Comparison of ENCODE assay signal across 20 mouse cellular contexts in the genomic region with DNA sequence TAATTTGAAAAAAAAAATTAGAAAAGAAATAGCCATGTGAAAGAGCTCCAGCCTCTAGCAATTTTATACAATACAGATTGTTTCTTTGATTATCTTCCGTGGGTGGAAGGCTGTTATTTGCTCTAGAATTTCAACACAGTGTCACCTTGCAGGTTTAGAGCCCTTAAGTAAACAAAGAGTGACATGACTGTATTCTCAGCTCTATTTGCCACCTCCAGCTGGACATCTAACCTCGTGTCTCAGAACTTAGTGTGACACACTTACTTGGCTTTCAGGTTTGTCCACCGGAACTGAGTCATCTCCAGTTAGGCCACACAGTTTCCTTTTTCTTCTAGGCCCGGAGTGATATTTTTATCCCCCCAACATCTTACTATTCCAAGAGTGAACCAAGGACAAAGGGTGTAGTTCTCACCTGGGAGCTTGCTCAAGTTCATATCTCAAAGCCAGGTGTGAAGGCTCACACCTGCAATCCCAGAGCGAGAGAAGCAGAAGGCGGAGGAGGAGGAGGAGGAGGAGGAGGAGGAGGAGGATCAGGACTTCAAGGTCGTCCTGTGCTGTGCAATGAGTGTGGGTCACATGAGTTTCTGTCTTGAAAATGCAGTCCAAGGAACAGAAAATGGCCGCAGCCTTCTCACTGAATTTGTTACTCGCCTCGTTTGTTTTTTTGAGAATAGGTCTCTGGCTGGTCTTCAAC. TPM values are rescaled to one million over a fixed set of nuclear protein-coding genes. Genes with fewer than 3 reads are reported as not detected.
DNase-seq lines count a peak whose midpoint lies in the region; ATAC-seq lines count a peak whose summit lies in the region.
"Had no signal": no experiment of that assay in that cellular context is flagged by ENCODE, and none has a peak within 500 bp of the region (broad histone marks: within the 10 kb centered on the region; RNA-seq: fewer than 3 reads in every experiment).

No protein-coding gene starts in this region.

- peak; percentile 71 for ATAC-seq in intestine, embryonic 16.5 days

- H3K36me3 ChIP-seq in intestine, embryonic 16.5 days (ENCODE audit: control insufficient read depth, insufficient read depth, low read length) = no peaks in the 10 kb centered on the region
- H3K36me3 ChIP-seq: embryonic facial prominence, embryonic 15.5 days; heart, embryonic 13.5 days had no signal

- H3K4me1 ChIP-seq in intestine, embryonic 16.5 days (ENCODE audit: control insufficient read depth, insufficient read depth, low read length) = no peaks in the 10 kb centered on the region
- H3K4me1 ChIP-seq: embryonic facial prominence, embryonic 15.5 days had no signal

- no peaks in the 10 kb centered on the region for H3K9me3 ChIP-seq in intestine, embryonic 16.5 days (ENCODE audit: control insufficient read depth, low read length)
- H3K9me3 ChIP-seq: embryonic facial prominence, embryonic 15.5 days; heart, embryonic 13.5 days had no signal

- no peaks in the 10 kb centered on the region for H3K27me3 ChIP-seq in intestine, embryonic 16.5 days (replicated peaks; ENCODE audit: control insufficient read depth, insufficient read depth, low read length)
- H3K27me3 ChIP-seq: embryonic facial prominence, embryonic 15.5 days; heart, embryonic 13.5 days had no signal

- H3K4me2 ChIP-seq in intestine, embryonic 16.5 days (ENCODE audit: low read depth, low read length) = no peak overlapping the region
- H3K4me2 ChIP-seq: embryonic facial prominence, embryonic 15.5 days; heart, embryonic 13.5 days had no signal

- H3K27ac ChIP-seq in intestine, embryonic 16.5 days (ENCODE audit: low read length) = 0 out of 2 replicates have a peak overlapping the region, but pooled peaks have one; percentile 44
- H3K27ac ChIP-seq: embryonic facial prominence, embryonic 15.5 days; heart, embryonic 13.5 days; macrophage had no signal

- peak; percentile 58 for DNase-seq in urinary bladder, postnatal 14 days (ENCODE audit: low spot score)
- DNase-seq in urinary bladder, postnatal 10 days (ENCODE audit: low spot score) = no peak
- DNase-seq in natural killer cell, adult 2 months (ENCODE audit: low spot score in 2 of 2) = peak; percentile 24 to 55
- no peak for DNase-seq in kidney, adult 18-20 months
- no peak for DNase-seq in frontal cortex, postnatal 10 days (ENCODE audit: low spot score in 2 of 2)
- DNase-seq in kidney, adult 8-10 months = no peak
- DNase-seq: adrenal gland, postnatal 25 days; cerebellum, adult 9-10 months; embryo, embryonic 11 days; gastrocnemius, postnatal 36 days; heart, postnatal 4 days; layer of hippocampus, postnatal 36 days; left cerebral cortex, postnatal 4 days; lung, adult 2 months; midbrain, embryonic 14.5 days had no signal

- H3K9ac ChIP-seq in intestine, embryonic 16.5 days (ENCODE audit: low read depth, low read length) = no peak overlapping the region
- H3K9ac ChIP-seq: embryonic facial prominence, embryonic 15.5 days; heart, embryonic 13.5 days had no signal

- no peak overlapping the region for H3K4me3 ChIP-seq in intestine, embryonic 16.5 days (ENCODE audit: low read length)
- H3K4me3 ChIP-seq: embryonic facial prominence, embryonic 15.5 days; heart, embryonic 13.5 days; myocyte had no signal

- 73% methylated on average over 10 of the region's 10 CpGs for WGBS in intestine, embryonic 16.5 days

RNA-seq across cellular contexts. Expression of a gene that starts 14.7 kb away (rescaled TPM):
- polyA plus RNA-seq in intestine, embryonic 16.5 days (2015; fragmentation: Nextera tagmentation; extraction: Ambion mirVana) = 26.6 and 33.9 TPM in 2 replicates

RNA-seq across cellular contexts. Expression of a gene that starts 15.0 kb away (rescaled TPM):
- 3.1 and 4.6 TPM in 2 replicates for polyA plus RNA-seq in intestine, embryonic 16.5 days (2015; fragmentation: Nextera tagmentation; extraction: Ambion mirVana)

Comparison
In these comparisons a context has a peak if more than half of its experiments do, and no peak if none do; other contexts are left out.
1. DNase-seq: peak in urinary bladder, postnatal 14 days (single experiment) and natural killer cell, adult 2 months (2 of 2); none in urinary bladder, postnatal 10 days (single experiment), kidney, adult 18-20 months (single experiment), frontal cortex, postnatal 10 days (0 of 2) and kidney, adult 8-10 months (0 of 2).